Mouse (Mus musculus): ENCODE data around the gene Sh3bgrl3. TPM values are rescaled to one million over a fixed set of nuclear protein-coding genes. Genes with fewer than 3 reads are reported as not detected.

Gene Sh3bgrl3
- polyA plus RNA-seq, 1 experiment from 2014 or later: 420 TPM

DNA sequence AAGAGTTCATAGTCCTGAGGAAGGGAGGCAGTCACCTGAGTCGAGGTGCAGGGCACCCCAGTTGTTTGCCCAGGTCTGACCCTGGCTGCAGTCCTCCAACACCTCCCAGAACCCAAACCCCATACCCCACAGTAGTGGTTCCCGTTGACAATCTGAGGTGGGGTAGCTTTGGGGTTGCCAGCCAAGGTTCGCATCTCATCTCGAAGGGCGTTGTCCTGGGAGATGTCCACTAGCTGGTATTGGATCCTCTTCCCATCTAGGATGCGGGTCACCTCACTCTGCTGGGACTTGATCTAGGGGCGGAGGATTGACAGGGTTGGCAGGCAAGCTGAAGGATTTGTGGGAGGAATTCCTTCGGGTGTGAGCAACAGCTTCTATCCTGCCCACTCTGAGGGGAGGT, 796 bp downstream of the Sh3bgrl3 start:
- H3K27ac ChIP-seq: peak overlapping the region; percentile 92; the same call in 1 of the 2 replicates
- WGBS: 57% methylated on average over 8 of the region's 8 CpGs

DNA sequence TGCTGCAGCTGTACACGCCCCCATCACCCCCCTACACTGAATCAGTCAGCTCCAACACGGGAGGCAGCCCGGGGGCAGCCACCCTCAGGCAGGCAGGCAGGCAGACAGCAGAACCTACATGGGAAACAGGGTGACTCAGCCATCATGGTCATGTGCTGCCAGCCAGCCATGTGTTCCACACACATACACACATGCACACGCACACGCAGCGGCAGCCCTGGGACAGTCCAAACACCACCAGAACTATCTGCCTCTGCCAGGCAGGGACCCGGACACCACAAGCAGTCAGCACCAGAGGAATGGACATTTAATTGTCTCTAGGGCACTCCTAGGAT, 1.5 kb downstream of the Sh3bgrl3 start:
- WGBS: 76% methylated on average over 7 of the region's 7 CpGs
- Histone ChIP-seq H3K27ac (no peak overlapping the region), H3K9ac (peak overlapping the region; percentile 90), H3K27me3 (no peaks in the 10 kb centered on the region), H3K9me3 (no peaks in the 10 kb centered on the region), H3K4me2 (peak overlapping the region; percentile 85), H3K36me3 (peaks cover 22% of the 10 kb centered on the region), H3K4me1 (peaks cover 45% of the 10 kb centered on the region), H3K4me3 (peak overlapping the region; percentile 89; the same call in 1 of the 2 replicates)
- ATAC-seq (ENCODE audit: insufficient number of reproducible peaks, insufficient read depth, low FRiP score, low TSS enrichment, low read depth): no peak

More for the DNA sequence above, 796 bp downstream of the Sh3bgrl3 start:
- Histone ChIP-seq H3K4me2 (peak overlapping the region; percentile 85), H3K4me3 (peak overlapping the region; percentile 89), H3K36me3 (peaks cover 26% of the 10 kb centered on the region), H3K9me3 (no peaks in the 10 kb centered on the region), H3K9ac (peak overlapping the region; percentile 90), H3K4me1 (peaks cover 45% of the 10 kb centered on the region), H3K27me3 (no peaks in the 10 kb centered on the region)
- no peak for ATAC-seq (ENCODE audit: insufficient number of reproducible peaks, insufficient read depth, low FRiP score, low TSS enrichment, low read depth)

DNA sequence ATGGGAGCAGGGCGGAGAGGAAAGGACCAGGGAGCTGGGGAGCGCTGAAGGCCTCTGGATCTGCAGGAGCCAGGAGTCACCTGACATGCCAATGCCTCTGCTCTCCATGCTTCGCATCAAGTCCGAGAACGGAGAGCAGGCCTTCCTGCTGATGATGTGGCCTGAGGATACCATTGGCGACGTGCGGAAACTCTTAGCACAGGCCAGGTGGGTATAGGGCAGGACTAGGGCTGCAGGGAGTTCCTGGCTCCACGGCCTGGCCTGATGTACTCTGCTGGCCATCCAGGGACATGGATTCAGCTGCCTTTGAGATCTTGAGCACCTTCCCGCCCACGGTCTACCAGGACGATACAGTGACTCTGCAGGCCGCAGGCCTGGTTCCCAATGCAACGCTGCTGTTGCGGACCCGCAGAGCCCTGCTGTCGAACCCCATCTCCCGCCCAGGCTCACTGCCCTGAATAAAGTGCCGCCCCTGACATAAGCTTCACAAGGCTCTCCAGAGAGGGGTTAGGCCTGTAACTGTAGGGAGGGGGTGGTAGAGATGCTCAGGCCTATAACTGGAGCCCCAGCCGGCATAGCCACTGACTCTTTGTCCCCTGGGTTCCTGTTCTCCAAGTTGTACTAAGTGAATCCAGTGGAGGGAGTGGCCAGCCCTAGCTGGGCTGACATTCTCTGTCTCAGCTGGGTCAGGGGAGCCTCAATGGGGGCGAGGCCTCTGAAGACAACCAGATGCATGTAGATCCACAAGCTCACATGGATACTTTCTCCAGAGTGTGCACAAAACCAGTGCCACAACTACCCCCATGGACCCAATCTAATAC, 2.1 kb downstream of the Sh3bgrl3 start:
- H3K4me1 ChIP-seq: peaks cover 45% of the 10 kb centered on the region
- no peak for ATAC-seq (ENCODE audit: insufficient number of reproducible peaks, insufficient read depth, low FRiP score, low TSS enrichment, low read depth)
- H3K9me3 ChIP-seq: no peaks in the 10 kb centered on the region
- H3K4me2 ChIP-seq: peak overlapping the region; percentile 85; the same call in 1 of the 2 replicates
- H3K4me3 ChIP-seq: peak overlapping the region; percentile 89; the same call in 1 of the 2 replicates
- H3K9ac ChIP-seq: peak overlapping the region; percentile 90; the same call in 1 of the 2 replicates
- peaks cover 20% of the 10 kb centered on the region for H3K36me3 ChIP-seq
- no peaks in the 10 kb centered on the region for H3K27me3 ChIP-seq
- 82% methylated on average over 21 of the region's 21 CpGs for WGBS
- no peak overlapping the region; the same call in 1 of the 2 replicates for H3K27ac ChIP-seq

GRCm38 (mm10) chr4:134125383-134126060, 3.1 kb downstream of the Sh3bgrl3 start:
- Histone ChIP-seq H3K9me3 (no peaks in the 10 kb centered on the region), H3K36me3 (peaks cover 10% of the 10 kb centered on the region), H3K27me3 (no peaks in the 10 kb centered on the region), H3K27ac (no peak overlapping the region), H3K4me3 (no peak overlapping the region), H3K4me2 (no peak overlapping the region), H3K9ac (no peak overlapping the region), H3K4me1 (peaks cover 45% of the 10 kb centered on the region)
- no peak for ATAC-seq (ENCODE audit: insufficient number of reproducible peaks, insufficient read depth, low FRiP score, low TSS enrichment, low read depth)
- WGBS: 88% methylated on average over 15 of the region's 15 CpGs

DNA sequence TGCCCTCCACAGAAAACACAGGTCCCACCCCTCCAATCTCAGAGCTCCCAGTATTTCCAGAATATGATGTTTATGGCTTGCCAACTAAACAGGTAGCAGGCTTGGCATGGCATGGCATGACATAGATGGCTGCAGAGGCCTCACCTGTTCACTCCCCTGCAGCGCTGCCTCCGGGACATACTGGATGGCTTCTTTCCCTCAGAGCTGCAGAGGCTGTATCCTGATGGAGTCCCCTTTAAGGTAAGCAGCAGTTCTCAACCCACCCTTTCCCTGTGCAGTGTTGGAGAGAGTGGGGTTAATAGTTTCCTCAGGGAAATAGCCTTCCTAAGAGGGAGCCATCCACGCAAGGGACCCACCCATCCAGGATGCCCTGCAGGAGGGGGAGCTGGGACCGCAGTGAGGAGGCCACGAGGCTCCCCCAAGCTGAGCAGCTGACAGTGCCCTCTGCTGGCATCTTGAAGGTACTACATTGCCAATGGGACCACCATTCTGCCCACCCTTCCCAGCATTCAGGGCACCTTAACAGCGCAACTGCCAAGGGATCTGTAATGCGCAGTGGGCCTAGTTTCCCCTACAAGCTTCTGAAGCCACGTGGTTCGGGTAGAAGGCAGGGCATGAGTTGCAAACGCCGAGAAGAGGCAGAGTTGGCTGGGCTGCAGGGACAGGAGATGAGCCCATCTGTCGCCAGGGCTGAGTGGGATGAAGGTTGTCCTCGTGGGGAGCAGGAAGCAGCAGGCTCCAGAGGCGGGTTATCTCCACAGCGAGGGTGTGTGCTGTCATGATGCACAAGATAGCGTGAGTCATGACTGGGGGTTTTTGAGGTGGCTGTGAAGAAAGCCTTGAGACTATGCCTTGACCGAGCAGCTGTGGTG, 4.7 kb downstream of the Sh3bgrl3 start:
- WGBS: 27% methylated on average over 17 of the region's 17 CpGs
- peaks cover 8% of the 10 kb centered on the region; the same call in 1 of the 2 replicates for H3K36me3 ChIP-seq
- no peaks in the 10 kb centered on the region for H3K9me3 ChIP-seq
- no peak for ATAC-seq (ENCODE audit: insufficient number of reproducible peaks, insufficient read depth, low FRiP score, low TSS enrichment, low read depth)
- H3K4me3 ChIP-seq: no peak overlapping the region
- H3K9ac ChIP-seq: no peak overlapping the region
- peaks cover 36% of the 10 kb centered on the region for H3K4me1 ChIP-seq
- H3K27ac ChIP-seq: no peak overlapping the region
- no peaks in the 10 kb centered on the region for H3K27me3 ChIP-seq
- 0 out of 2 replicates have a peak overlapping the region, but pooled peaks have one; percentile 14 for H3K4me2 ChIP-seq

DNA sequence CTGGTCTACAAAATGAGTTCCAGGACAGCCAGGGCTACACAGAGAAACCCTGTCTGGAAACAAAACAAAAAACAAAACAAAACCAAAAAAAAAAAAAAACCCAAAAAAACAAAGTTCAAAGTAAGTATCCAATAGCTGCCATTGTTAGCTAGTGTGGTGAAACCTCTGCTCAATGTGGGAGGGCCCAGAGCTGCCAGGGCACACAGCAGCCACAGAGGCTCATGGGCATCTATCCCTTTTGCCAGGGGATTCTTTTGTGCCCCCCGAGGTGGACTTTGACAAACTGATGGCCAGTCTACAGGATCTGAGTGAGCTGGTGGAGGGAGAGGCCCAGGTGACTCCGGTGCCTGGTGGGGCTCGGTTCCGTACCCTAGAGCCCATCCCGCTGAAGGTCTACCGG, 5.4 kb downstream of the Sh3bgrl3 start:
- H3K4me1 ChIP-seq: peaks cover 44% of the 10 kb centered on the region
- no peak overlapping the region for H3K9ac ChIP-seq
- peaks cover 8% of the 10 kb centered on the region; the same call in 1 of the 2 replicates for H3K36me3 ChIP-seq
- H3K9me3 ChIP-seq: no peaks in the 10 kb centered on the region
- ATAC-seq (ENCODE audit: insufficient number of reproducible peaks, insufficient read depth, low FRiP score, low TSS enrichment, low read depth): no peak
- H3K4me2 ChIP-seq: no peak overlapping the region
- H3K27me3 ChIP-seq: no peaks in the 10 kb centered on the region
- 95% methylated on average over 6 of the region's 6 CpGs for WGBS
- no peak overlapping the region for H3K4me3 ChIP-seq
- no peak overlapping the region for H3K27ac ChIP-seq

GRCm38 (mm10) chr4:134122281-134122680, 6.3 kb downstream of the Sh3bgrl3 start:
- WGBS: 36% methylated on average over 3 of the region's 3 CpGs
- no peak overlapping the region for H3K4me3 ChIP-seq
- no peaks in the 10 kb centered on the region for H3K27me3 ChIP-seq
- no peaks in the 10 kb centered on the region for H3K9me3 ChIP-seq
- H3K36me3 ChIP-seq: peaks cover 8% of the 10 kb centered on the region; the same call in 1 of the 2 replicates
- no peak overlapping the region for H3K4me2 ChIP-seq
- H3K27ac ChIP-seq: no peak overlapping the region
- no peak overlapping the region for H3K9ac ChIP-seq
- no peak for ATAC-seq (ENCODE audit: insufficient number of reproducible peaks, insufficient read depth, low FRiP score, low TSS enrichment, low read depth)
- H3K4me1 ChIP-seq: peaks cover 39% of the 10 kb centered on the region

DNA sequence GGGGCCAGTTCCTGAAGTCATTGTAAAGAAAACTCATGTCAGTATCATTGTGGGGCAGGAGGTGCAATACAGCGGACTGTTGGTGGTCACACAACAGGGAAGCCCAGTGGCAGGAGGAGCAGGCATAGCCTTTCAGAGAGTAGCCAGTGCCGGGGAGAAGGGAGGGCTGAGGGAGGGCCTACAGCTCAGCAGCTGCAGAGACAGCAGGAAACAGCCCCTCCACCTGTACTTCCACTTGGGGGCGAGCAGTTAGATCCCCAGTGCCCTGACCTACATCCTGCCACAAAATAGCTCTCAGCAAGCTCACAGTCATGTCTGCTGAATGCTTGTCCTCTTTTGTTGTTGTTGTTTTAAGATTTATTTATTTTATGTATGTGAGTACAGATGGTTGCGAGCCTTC, 7.0 kb downstream of the Sh3bgrl3 start:
- 42% methylated on average over 4 of the region's 4 CpGs for WGBS
- Histone ChIP-seq H3K4me1 (peaks cover 32% of the 10 kb centered on the region), H3K9me3 (no peaks in the 10 kb centered on the region), H3K9ac (no peak overlapping the region), H3K4me2 (no peak overlapping the region), H3K27me3 (no peaks in the 10 kb centered on the region), H3K27ac (no peak overlapping the region), H3K36me3 (peaks cover 8% of the 10 kb centered on the region; the same call in 1 of the 2 replicates), H3K4me3 (no peak overlapping the region)
- no peak for ATAC-seq (ENCODE audit: insufficient number of reproducible peaks, insufficient read depth, low FRiP score, low TSS enrichment, low read depth)

GRCm38 (mm10) chr4:134120916-134121315, 7.7 kb downstream of the Sh3bgrl3 start:
- peaks cover 26% of the 10 kb centered on the region for H3K4me1 ChIP-seq
- no peak overlapping the region for H3K27ac ChIP-seq
- H3K27me3 ChIP-seq: no peaks in the 10 kb centered on the region
- no peak for ATAC-seq (ENCODE audit: insufficient number of reproducible peaks, insufficient read depth, low FRiP score, low TSS enrichment, low read depth)
- no peak overlapping the region for H3K4me3 ChIP-seq
- H3K36me3 ChIP-seq: 0 out of 2 replicates have a peak, but pooled peaks cover 4% of the 10 kb centered on the region
- no peaks in the 10 kb centered on the region for H3K9me3 ChIP-seq
- H3K4me2 ChIP-seq: no peak overlapping the region
- 78% methylated on average over 4 of the region's 4 CpGs for WGBS
- H3K9ac ChIP-seq: no peak overlapping the region

GRCm38 (mm10) chr4:134120192-134120805, 8.3 kb downstream of the Sh3bgrl3 start:
- no peak overlapping the region for H3K4me3 ChIP-seq
- H3K4me1 ChIP-seq: peaks cover 26% of the 10 kb centered on the region
- no peaks in the 10 kb centered on the region for H3K27me3 ChIP-seq
- H3K4me2 ChIP-seq: no peak overlapping the region
- ATAC-seq (ENCODE audit: insufficient number of reproducible peaks, insufficient read depth, low FRiP score, low TSS enrichment, low read depth): no peak
- no peak overlapping the region for H3K9ac ChIP-seq
- WGBS: 76% methylated on average over 6 of the region's 6 CpGs
- H3K27ac ChIP-seq: no peak overlapping the region
- H3K9me3 ChIP-seq: no peaks in the 10 kb centered on the region
- no peaks in the 10 kb centered on the region for H3K36me3 ChIP-seq

GRCm38 (mm10) chr4:134119644-134120043, 8.9 kb downstream of the Sh3bgrl3 start:
- Histone ChIP-seq H3K36me3 (no peaks in the 10 kb centered on the region), H3K4me1 (peaks cover 23% of the 10 kb centered on the region), H3K4me2 (no peak overlapping the region), H3K27me3 (no peaks in the 10 kb centered on the region), H3K27ac (no peak overlapping the region), H3K9me3 (no peaks in the 10 kb centered on the region), H3K4me3 (no peak overlapping the region), H3K9ac (no peak overlapping the region)
- ATAC-seq (ENCODE audit: insufficient number of reproducible peaks, insufficient read depth, low FRiP score, low TSS enrichment, low read depth): peak; percentile 17; the same call in 1 of the 2 replicates
- 58% methylated on average over 9 of the region's 9 CpGs for WGBS
